Mouse (Mus musculus) testis, postnatal 10 days (tissue): ENCODE measurements at regions not wholly inside any gene's neighbourhood (a gene's known extent, or its start where the extent isn't known, plus 50 kb on each side); places are given as distances from the start of the nearest gene placed in this dataset.
A peak's percentile ranks its signal among the peaks of the same experiment; 100 is the strongest.

ENCODE experiments used
- DNase-seq: peaks from one replicate; pipeline ENCODE4 v3.0.0; 2021; ENCODE audit warnings: low spot score

GRCm38 (mm10) chr16:78156138-78156875 lies 145.0 kb upstream of the Cxadr start:
- DNase-seq: peak; percentile 45

GRCm38 (mm10) chr16:78153899-78154605 lies 147.2 kb upstream of the Cxadr start:
- DNase-seq: no peak

GRCm38 (mm10) chr16:78144146-78144545 lies 157.1 kb upstream of the Cxadr start:
- DNase-seq: no peak

GRCm38 (mm10) chr16:78135501-78135900 lies 165.8 kb upstream of the Cxadr start:
- no peak for DNase-seq

- no peak for DNase-seq
Measured at GRCm38 (mm10) chr16:78134531-78134930, 166.8 kb upstream of the Cxadr start.

GRCm38 (mm10) chr16:78121668-78122067 lies 179.6 kb upstream of the Cxadr start:
- DNase-seq: no peak

GRCm38 (mm10) chr16:78120346-78120899 lies 180.9 kb upstream of the Cxadr start:
- no peak for DNase-seq

GRCm38 (mm10) chr16:78104246-78104645 lies 197.0 kb upstream of the Cxadr start:
- no peak for DNase-seq

- DNase-seq: peak; percentile 60
Measured at GRCm38 (mm10) chr16:78101415-78102326, 199.6 kb upstream of the Cxadr start.

- DNase-seq: no peak
Measured at GRCm38 (mm10) chr16:78099842-78100241, 201.4 kb upstream of the Cxadr start.

GRCm38 (mm10) chr16:78099114-78099513 lies 202.2 kb upstream of the Cxadr start:
- no peak for DNase-seq

- DNase-seq: no peak
Measured at GRCm38 (mm10) chr16:78098555-78098954, 202.7 kb upstream of the Cxadr start.

- no peak for DNase-seq
Measured at GRCm38 (mm10) chr16:78096571-78096970, 204.7 kb upstream of the Cxadr start.

- no peak for DNase-seq
Measured at GRCm38 (mm10) chr16:78090155-78090554, 211.1 kb upstream of the Cxadr start.

GRCm38 (mm10) chr16:78067532-78068118 lies 233.7 kb upstream of the Cxadr start:
- DNase-seq: no peak

- no peak for DNase-seq
Measured at GRCm38 (mm10) chr16:78060516-78060915, 240.8 kb upstream of the Cxadr start.

- DNase-seq: no peak
Measured at GRCm38 (mm10) chr16:78057549-78057948, 243.7 kb upstream of the Cxadr start.

GRCm38 (mm10) chr16:78052133-78052532 lies 249.2 kb upstream of the Cxadr start:
- DNase-seq: no peak

GRCm38 (mm10) chr16:78040149-78040920 lies 261.0 kb upstream of the Cxadr start:
- DNase-seq: no peak

GRCm38 (mm10) chr16:78019605-78020285 lies 281.5 kb upstream of the Cxadr start:
- DNase-seq: no peak
